ENCODE assay signal across 9 mouse cellular contexts in the genomic region with DNA sequence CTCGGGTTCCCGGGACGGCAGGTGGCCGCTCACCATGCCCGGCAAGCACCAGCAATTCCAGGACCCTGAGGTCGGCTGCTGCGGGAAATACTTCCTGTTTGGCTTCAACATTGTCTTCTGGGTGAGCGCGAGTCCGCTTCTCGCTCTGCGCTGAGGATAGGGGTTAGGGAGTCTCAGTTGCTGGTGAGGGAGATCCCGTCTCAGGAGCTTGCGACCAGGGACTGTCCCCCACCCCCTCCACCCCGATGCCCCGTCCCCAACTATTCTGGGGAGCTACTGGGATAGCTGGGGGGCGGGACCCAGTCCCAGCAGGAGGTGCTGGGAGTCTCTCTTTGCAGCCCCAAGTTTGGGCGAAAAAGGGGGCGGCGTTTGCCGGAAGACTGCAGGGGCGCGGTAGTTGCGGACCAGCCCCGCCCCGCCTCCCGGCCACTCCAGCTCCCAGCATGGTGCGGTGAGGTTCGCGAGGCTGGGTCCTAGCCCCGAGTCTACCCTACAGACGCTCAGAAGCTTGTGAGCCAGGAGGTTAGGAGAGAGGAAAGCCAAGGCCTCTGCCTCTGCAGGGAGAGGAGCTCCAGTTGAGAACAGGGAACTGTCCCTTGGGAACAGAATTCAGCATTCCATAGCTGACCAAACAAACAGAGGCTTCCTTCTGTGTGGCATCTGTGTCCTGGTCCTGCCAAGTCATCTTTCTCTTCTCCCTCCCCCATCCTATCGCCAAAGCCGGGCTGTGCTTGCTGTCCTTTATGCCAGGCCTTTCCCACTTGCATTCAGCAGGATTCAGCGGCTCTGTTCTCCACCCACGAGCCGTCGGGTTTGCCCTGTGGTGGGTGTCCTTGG. TPM values are rescaled to one million over a fixed set of nuclear protein-coding genes. Genes with fewer than 3 reads are reported as not detected.
DNase-seq lines count a peak whose midpoint lies in the region; ATAC-seq lines count a peak whose summit lies in the region.
"Had no signal": no experiment of that assay in that cellular context is flagged by ENCODE, and none has a peak within 500 bp of the region (broad histone marks: within the 10 kb centered on the region; RNA-seq: fewer than 3 reads in every experiment).

No protein-coding gene starts in this region.

- H3K27ac ChIP-seq in embryonic facial prominence, embryonic 12.5 days, result no peak overlapping the region
- H3K27ac ChIP-seq in heart, embryonic 15.5 days, result no peak overlapping the region

- H3K4me2 ChIP-seq in embryonic facial prominence, embryonic 12.5 days (replicated peaks), result peak overlapping the region; percentile 92
- H3K4me2 ChIP-seq in heart, embryonic 15.5 days, result peak overlapping the region; percentile 99

- WGBS in embryonic facial prominence, embryonic 12.5 days, result 1% methylated on average over 38 of the region's 38 CpGs
- 1% methylated on average over 38 of the region's 38 CpGs for WGBS in heart, embryonic 15.5 days

- peaks cover 46% of the 10 kb centered on the region for H3K27me3 ChIP-seq in embryonic facial prominence, embryonic 12.5 days
- peaks cover 53% of the 10 kb centered on the region for H3K27me3 ChIP-seq in heart, embryonic 15.5 days

- peak; percentile 76 for DNase-seq in ES-CJ7 (ENCODE audit: low read depth, low spot score)
- DNase-seq in adrenal gland, adult 8-10 months, result peak; percentile 40
- DNase-seq in kidney, postnatal 14 days, result peak; percentile 64
- peak; percentile 82 for DNase-seq in lung, postnatal 10 days
- peak; percentile 70 for DNase-seq in right cerebral cortex, adult 18-20 months
- DNase-seq in thymus, postnatal 14 days, result no peak

- peak overlapping the region; percentile 55 for H3K4me3 ChIP-seq in embryonic facial prominence, embryonic 12.5 days
- peak overlapping the region; percentile 66 for H3K4me3 ChIP-seq in heart, embryonic 15.5 days

- H3K9me3 ChIP-seq in embryonic facial prominence, embryonic 12.5 days, result no peaks in the 10 kb centered on the region
- no peaks in the 10 kb centered on the region for H3K9me3 ChIP-seq in heart, embryonic 15.5 days (replicated peaks)

- H3K9ac ChIP-seq in embryonic facial prominence, embryonic 12.5 days, result peak overlapping the region; percentile 34
- peak overlapping the region; percentile 49 for H3K9ac ChIP-seq in heart, embryonic 15.5 days

- peaks cover 19% of the 10 kb centered on the region for H3K4me1 ChIP-seq in embryonic facial prominence, embryonic 12.5 days
- peaks cover 16% of the 10 kb centered on the region for H3K4me1 ChIP-seq in heart, embryonic 15.5 days (replicated peaks)

- no peak; the same call in 1 of the 2 replicates for ATAC-seq in embryonic facial prominence, embryonic 12.5 days (ENCODE audit: insufficient number of reproducible peaks, insufficient read depth, low FRiP score, low TSS enrichment)
- ATAC-seq in heart, embryonic 15.5 days (replicated peaks; ENCODE audit: insufficient number of reproducible peaks, insufficient read depth, low FRiP score, low read depth), result peak; percentile 7; the same call in 1 of the 2 replicates

- no peaks in the 10 kb centered on the region for H3K36me3 ChIP-seq in embryonic facial prominence, embryonic 12.5 days
- H3K36me3 ChIP-seq in heart, embryonic 15.5 days, result no peaks in the 10 kb centered on the region

RNA-seq across cellular contexts. Expression of a gene that starts 0.6 kb away (rescaled TPM):
- 10 to 100 TPM; 38.8 to 45.1 (median 41.8) TPM for total RNA-seq in adrenal gland, adult 8-10 months (2022)
- polyA plus RNA-seq in embryonic facial prominence, embryonic 12.5 days (2016; fragmentation: Nextera tagmentation; extraction: Ambion mirVana), result 9.9 and 13.2 TPM in 2 replicates
- 4.4 and 7.3 TPM in 2 replicates for polyA plus RNA-seq in heart, embryonic 15.5 days (2015; fragmentation: Nextera tagmentation; extraction: Ambion mirVana)

RNA-seq across cellular contexts. Expression of a gene that starts 6.0 kb away (rescaled TPM):
- not detected for total RNA-seq in adrenal gland, adult 8-10 months (2022)
- not detected in 2 replicates for polyA plus RNA-seq in embryonic facial prominence, embryonic 12.5 days (2016; fragmentation: Nextera tagmentation; extraction: Ambion mirVana)
- polyA plus RNA-seq in heart, embryonic 15.5 days (2015; fragmentation: Nextera tagmentation; extraction: Ambion mirVana), result not detected in 2 replicates
- polyA plus RNA-seq: gonadal fat pad, adult 2 months had no signal

RNA-seq across cellular contexts. Expression of a gene that starts 23.4 kb away (rescaled TPM):
- 1 to 10 TPM; 1.8 to 5.6 (median 3.5) TPM for total RNA-seq in adrenal gland, adult 8-10 months (2022)
- polyA plus RNA-seq in embryonic facial prominence, embryonic 12.5 days (2016; fragmentation: Nextera tagmentation; extraction: Ambion mirVana), result 0.27 and 0.37 TPM in 2 replicates
- polyA plus RNA-seq in heart, embryonic 15.5 days (2015; fragmentation: Nextera tagmentation; extraction: Ambion mirVana), result not detected in 2 replicates
- polyA plus RNA-seq: gonadal fat pad, adult 2 months had no signal

RNA-seq across cellular contexts. Expression of a gene that starts 40.1 kb away (rescaled TPM):
- total RNA-seq in adrenal gland, adult 8-10 months (2022), result 1 to 10 TPM; 4.0 to 6.4 (median 4.2) TPM
- polyA plus RNA-seq in embryonic facial prominence, embryonic 12.5 days (2016; fragmentation: Nextera tagmentation; extraction: Ambion mirVana), result 2.1 and 4.2 TPM in 2 replicates
- polyA plus RNA-seq in heart, embryonic 15.5 days (2015; fragmentation: Nextera tagmentation; extraction: Ambion mirVana), result 0.05 and 0.32 TPM in 2 replicates
